Mouse (Mus musculus) heart, embryonic 16.5 days (tissue): ENCODE measurements around the gene Gjd3. TPM values are rescaled to one million over a fixed set of nuclear protein-coding genes. Genes with fewer than 3 reads are reported as not detected.
A peak's percentile ranks its signal among the peaks of the same experiment; 100 is the strongest.

Experiments
- ATAC-seq: fragments of 200-750 bp; cut with Nextera tagmentation; replicated peaks from 2 replicates; pipeline ENCODE4 v1.8.0; 2017; ENCODE audit warnings: moderate number of reproducible peaks; ENCODE audit not compliant: insufficient read depth, low FRiP score; ENCODE audit errors: extremely low read depth
- H3K27ac ChIP-seq: fragments of 300-500 bp; sonication (generic); 2 replicates; pipeline ENCODE4 v1.5.1; 2014; ENCODE audit warnings: mild to moderate bottlenecking, low read length, control low read depth, moderate library complexity
- H3K27me3 ChIP-seq: fragments of 300-500 bp; sonication (generic); 2 replicates; pipeline ENCODE4 v1.6.1; 2014; ENCODE audit warnings: low read length, mixed read lengths; ENCODE audit not compliant: control insufficient read depth, insufficient read depth
- H3K36me3 ChIP-seq: fragments of 300-500 bp; sonication (generic); 2 replicates; pipeline ENCODE4 v1.6.1; 2014; ENCODE audit not compliant: control insufficient read depth, insufficient read depth
- H3K4me1 ChIP-seq: fragments of 300-500 bp; sonication (generic); 2 replicates; pipeline ENCODE4 v1.6.1; 2014; ENCODE audit warnings: low read length, mixed read lengths; ENCODE audit not compliant: control insufficient read depth, insufficient read depth
- H3K4me2 ChIP-seq: fragments of 300-500 bp; sonication (generic); 2 replicates; pipeline ENCODE4 v1.6.1; 2014; ENCODE audit warnings: low read depth, mild to moderate bottlenecking, control low read depth, low read length
- H3K4me3 ChIP-seq: fragments of 300-500 bp; sonication (generic); 2 replicates; pipeline ENCODE4 v1.5.1; 2014; ENCODE audit warnings: mild to moderate bottlenecking, control low read depth, low read length
- H3K9ac ChIP-seq: fragments of 300-500 bp; sonication (generic); 2 replicates; pipeline ENCODE4 v1.6.1; 2014; ENCODE audit warnings: low read length, control low read depth
- H3K9me3 ChIP-seq: fragments of 300-500 bp; sonication (generic); replicated peaks from 2 replicates; pipeline ENCODE4 v1.6.1; 2016; ENCODE audit warnings: low read length; ENCODE audit not compliant: control insufficient read depth
- WGBS: fragments of 180-500 bp; shearing (Covaris S2); extraction: QIAGEN DNeasy Blood & Tissue Kit; methylation state at CpG from one replicate; pipeline ENCODE4 v1.1.7; 2014; 5-methylcytosine and 5-hydroxymethylcytosine counted together
- polyA plus RNA-seq: library from polyadenylated mRNA; unstranded; fragments of >200 nt; fragmentation: Nextera tagmentation; extraction: Ambion mirVana; gene quantifications from 2 replicates; pipeline ENCODE4 v1.2.1, GENCODE M21; 2015

The Gjd3 gene
- polyA plus RNA-seq, 1 experiment from 2014 or later = 4.5 TPM

- peak overlapping the region; percentile 41 for H3K27ac ChIP-seq
- H3K9me3 ChIP-seq = no peaks in the 10 kb centered on the region
- H3K4me3 ChIP-seq = no peak overlapping the region
- H3K9ac ChIP-seq = peak overlapping the region; percentile 84; the same call in 1 of the 2 replicates
- no peaks in the 10 kb centered on the region for H3K27me3 ChIP-seq
- no peak overlapping the region for H3K4me2 ChIP-seq
- peaks cover 36% of the 10 kb centered on the region for H3K36me3 ChIP-seq
- ATAC-seq = no peak; the same call in 1 of the 2 replicates
- H3K4me1 ChIP-seq = peaks cover 94% of the 10 kb centered on the region
- WGBS = 41% methylated on average over 9 of the region's 9 CpGs
Observed at GRCm38 (mm10) chr11:98966499-98967141, 16.2 kb downstream of the Gjd3 start.

GRCm38 (mm10) chr11:98965416-98966077 lies 17.3 kb downstream of the Gjd3 start:
- Histone ChIP-seq H3K4me2 (peak overlapping the region; percentile 100), H3K9me3 (no peaks in the 10 kb centered on the region), H3K27ac (peak overlapping the region; percentile 93; the same call in 1 of the 2 replicates), H3K4me3 (peak overlapping the region; percentile 9; the same call in 1 of the 2 replicates), H3K27me3 (no peaks in the 10 kb centered on the region), H3K4me1 (peaks cover 94% of the 10 kb centered on the region), H3K36me3 (peaks cover 26% of the 10 kb centered on the region), H3K9ac (peak overlapping the region; percentile 84)
- whole genome bisulfite sequencing = 22% methylated on average over 11 of the region's 11 CpGs
- ATAC-seq = no peak

DNA sequence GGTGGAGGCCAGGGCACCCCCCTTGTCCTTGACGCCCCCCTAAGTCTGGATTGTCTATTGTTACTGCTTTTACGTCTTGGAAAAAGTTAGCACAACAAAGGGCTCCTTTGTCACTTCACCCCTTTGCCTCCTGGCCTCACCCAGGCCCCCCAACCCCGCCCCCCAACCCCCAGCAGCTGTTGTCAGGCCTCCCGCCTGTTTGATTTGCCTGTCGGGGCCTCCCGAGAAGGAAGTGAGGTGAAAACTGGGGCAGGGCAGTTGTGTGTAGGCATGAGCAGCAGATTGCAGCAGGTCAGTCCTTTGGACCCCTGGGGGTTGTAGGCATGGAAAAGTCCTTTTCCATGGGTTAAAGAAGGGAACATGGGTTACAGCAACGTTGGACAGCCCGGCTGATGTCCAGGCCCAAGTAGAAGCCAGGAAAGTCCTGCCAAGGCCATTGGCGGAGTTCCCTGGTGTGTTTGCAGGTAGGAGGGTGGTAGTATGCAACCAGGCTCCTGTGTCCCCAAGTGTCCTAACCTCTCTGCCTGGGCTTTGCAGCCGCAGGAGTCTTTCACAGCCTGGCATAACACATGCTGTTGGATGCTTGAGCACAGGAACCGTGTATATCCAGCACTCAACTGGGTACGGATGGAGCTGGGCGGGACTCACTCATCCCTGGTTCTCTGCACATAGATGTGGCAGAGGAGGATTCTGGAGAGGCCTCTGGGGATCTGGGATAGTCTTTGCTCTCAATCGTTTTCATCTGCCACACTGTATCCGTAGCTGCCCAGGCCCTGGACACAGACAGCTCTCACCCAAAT lies 18.0 kb downstream of the Gjd3 start:
- no peaks in the 10 kb centered on the region for H3K9me3 ChIP-seq
- peak overlapping the region; percentile 93 for H3K27ac ChIP-seq
- ATAC-seq = no peak
- peak overlapping the region; percentile 72 for H3K4me3 ChIP-seq
- 32% methylated on average over 15 of the region's 15 CpGs for WGBS
- H3K9ac ChIP-seq = peak overlapping the region; percentile 84
- peaks cover 19% of the 10 kb centered on the region for H3K36me3 ChIP-seq
- no peaks in the 10 kb centered on the region for H3K27me3 ChIP-seq
- H3K4me1 ChIP-seq = peaks cover 92% of the 10 kb centered on the region
- peak overlapping the region; percentile 100 for H3K4me2 ChIP-seq

- Histone ChIP-seq H3K9me3 (no peaks in the 10 kb centered on the region), H3K4me3 (peak overlapping the region; percentile 72), H3K4me2 (peak overlapping the region; percentile 100), H3K4me1 (peaks cover 92% of the 10 kb centered on the region), H3K27ac (peak overlapping the region; percentile 93), H3K9ac (peak overlapping the region; percentile 84), H3K36me3 (peaks cover 19% of the 10 kb centered on the region), H3K27me3 (no peaks in the 10 kb centered on the region)
- WGBS = 27% methylated on average over 6 of the region's 6 CpGs
- ATAC-seq = no peak
Observed at GRCm38 (mm10) chr11:98964201-98964615, 18.6 kb downstream of the Gjd3 start.

DNA sequence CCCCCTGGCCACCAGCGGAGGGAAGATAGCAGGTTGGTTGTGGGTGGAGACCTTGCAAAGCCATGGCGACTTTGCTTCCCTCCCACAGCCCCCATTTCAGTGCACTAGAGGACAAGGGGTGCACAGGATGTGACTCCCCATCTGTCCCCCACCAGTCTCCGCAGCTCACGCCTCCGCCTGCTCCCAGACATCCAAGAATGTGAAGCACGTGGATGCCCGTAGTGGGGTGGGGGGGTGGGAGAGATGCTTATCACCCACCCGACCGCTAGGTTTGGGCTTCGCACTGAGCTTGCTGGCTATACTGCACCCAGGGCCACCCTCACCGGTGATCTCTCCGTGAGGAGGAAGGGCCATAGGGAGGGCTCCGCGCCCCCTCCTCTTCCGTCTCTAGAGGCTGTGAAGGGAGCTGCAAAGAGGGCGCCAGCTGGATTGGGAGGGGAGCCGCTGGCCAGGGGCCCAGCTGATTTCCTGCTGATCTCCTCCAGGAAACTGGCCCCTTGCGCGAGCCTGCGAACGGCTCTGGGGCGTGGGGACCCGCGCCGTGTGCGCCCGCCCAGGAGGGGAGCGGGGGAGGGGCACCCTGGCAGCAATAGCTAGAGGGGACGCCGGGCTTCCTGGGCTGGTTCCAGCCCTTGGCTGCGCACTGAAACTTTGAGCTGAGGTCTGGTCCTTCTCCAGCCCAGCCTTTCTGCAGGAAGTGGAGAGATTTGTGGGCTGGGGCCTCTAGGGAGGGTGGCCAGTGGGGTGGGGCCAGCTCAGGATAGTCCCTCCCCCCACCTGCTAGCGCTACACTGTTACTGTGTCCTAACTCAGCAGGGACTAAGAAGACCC lies 19.4 kb downstream of the Gjd3 start:
- Histone ChIP-seq H3K4me3 (peak overlapping the region; percentile 72), H3K9ac (peak overlapping the region; percentile 84), H3K27ac (peak overlapping the region; percentile 93), H3K27me3 (no peaks in the 10 kb centered on the region), H3K9me3 (no peaks in the 10 kb centered on the region), H3K4me2 (peak overlapping the region; percentile 100), H3K36me3 (peaks cover 16% of the 10 kb centered on the region), H3K4me1 (peaks cover 91% of the 10 kb centered on the region)
- 1% methylated on average over 31 of the region's 32 CpGs for WGBS
- peak; percentile 83 for ATAC-seq

GRCm38 (mm10) chr11:98962421-98963095 lies 20.3 kb downstream of the Gjd3 start:
- Histone ChIP-seq H3K9ac (peak overlapping the region; percentile 84), H3K27ac (peak overlapping the region; percentile 93), H3K4me1 (peaks cover 85% of the 10 kb centered on the region), H3K9me3 (no peaks in the 10 kb centered on the region), H3K27me3 (no peaks in the 10 kb centered on the region), H3K4me2 (peak overlapping the region; percentile 100), H3K36me3 (peaks cover 7% of the 10 kb centered on the region), H3K4me3 (peak overlapping the region; percentile 72)
- 21% methylated on average over 12 of the region's 12 CpGs for WGBS
- ATAC-seq = no peak

DNA sequence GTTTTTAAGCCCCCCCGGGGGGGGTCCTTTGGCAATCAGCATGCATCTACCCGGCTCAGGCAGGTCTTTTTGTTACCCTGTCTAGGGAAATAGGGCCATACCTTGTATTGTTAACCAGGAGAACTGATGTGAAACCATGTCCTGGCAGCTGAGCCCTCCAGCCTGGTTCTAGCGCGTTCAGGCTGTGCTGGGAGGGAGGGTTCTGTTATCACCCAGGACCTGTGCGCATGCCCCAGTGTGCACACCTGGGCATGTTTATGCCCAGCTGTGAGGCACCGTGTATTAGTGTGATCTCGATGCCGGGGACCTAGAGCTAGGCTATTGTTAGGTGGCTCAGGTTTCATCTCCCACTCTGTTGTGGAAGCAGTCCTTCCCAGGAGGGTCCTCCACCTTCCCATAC lies 21.1 kb downstream of the Gjd3 start:
- 19% methylated on average over 8 of the region's 8 CpGs for WGBS
- Histone ChIP-seq H3K36me3 (peaks cover 4% of the 10 kb centered on the region; the same call in 1 of the 2 replicates), H3K4me3 (peak overlapping the region; percentile 72), H3K4me2 (peak overlapping the region; percentile 100), H3K27ac (peak overlapping the region; percentile 93), H3K9ac (peak overlapping the region; percentile 84), H3K27me3 (no peaks in the 10 kb centered on the region), H3K9me3 (no peaks in the 10 kb centered on the region), H3K4me1 (peaks cover 77% of the 10 kb centered on the region)
- no peak for ATAC-seq

- Histone ChIP-seq H3K9me3 (no peaks in the 10 kb centered on the region), H3K27me3 (no peaks in the 10 kb centered on the region), H3K4me2 (peak overlapping the region; percentile 100), H3K9ac (peak overlapping the region; percentile 84), H3K36me3 (no peaks in the 10 kb centered on the region), H3K27ac (peak overlapping the region; percentile 93), H3K4me3 (peak overlapping the region; percentile 72), H3K4me1 (peaks cover 74% of the 10 kb centered on the region)
- no peak for ATAC-seq
- WGBS = 18% methylated on average over 18 of the region's 18 CpGs
Observed at GRCm38 (mm10) chr11:98961051-98961592, 21.7 kb downstream of the Gjd3 start.
